Mouse (Mus musculus) myocyte (in vitro differentiated cells): ENCODE data around the gene 6030458C11Rik.

Source experiments
- E2F4 ChIP-seq: IDR thresholded peaks from one replicate; pipeline ENCODE4 v1.6.1; 2011; ENCODE audit warnings: mild to moderate bottlenecking, control low read depth, moderate library complexity; ENCODE audit not compliant: insufficient read depth
- POLR2A ChIP-seq: IDR thresholded peaks from one replicate; pipeline ENCODE4 v1.6.1; 2011; ENCODE audit warnings: low read depth, mild to moderate bottlenecking, control low read depth, moderate library complexity; ENCODE audit not compliant: insufficient read length
- REST ChIP-seq: IDR thresholded peaks from one replicate; pipeline ENCODE4 v1.6.1; 2011; ENCODE audit warnings: mild to moderate bottlenecking, control low read depth, moderate library complexity; ENCODE audit not compliant: insufficient read depth, insufficient read length
- TCF3 ChIP-seq: IDR thresholded peaks from one replicate; pipeline ENCODE4 v1.6.1; 2011; ENCODE audit warnings: low read depth, control low read depth; ENCODE audit not compliant: insufficient read length
- USF1 ChIP-seq: IDR thresholded peaks from one replicate; pipeline ENCODE4 v1.6.1; 2011; ENCODE audit warnings: low read depth, mild to moderate bottlenecking, control low read depth, moderate library complexity

GRCm38 (mm10) chr15:12824965-12825364 is 516 bp upstream of the 6030458C11Rik start:
- no peak for TF ChIP-seq E2F4
- no peak for TF ChIP-seq POLR2A
- TF ChIP-seq USF1 = no peak
- no peak for TF ChIP-seq REST
- TF ChIP-seq TCF3 = no peak
